Comparison of ENCODE assay signal across 11 mouse cellular contexts in genomic region chr10:102836567-102837224, GRCm38 (mm10).
DNase-seq lines count a peak whose midpoint lies in the region; ATAC-seq and TF ChIP-seq lines count a peak whose summit lies in the region.
"Had no signal": no experiment of that assay in that cellular context is flagged by ENCODE, and none has a peak within 500 bp of the region (broad histone marks: within the 10 kb centered on the region; RNA-seq: fewer than 3 reads in every experiment).

No protein-coding gene starts in this region.

- H3K4me3 ChIP-seq in intestine, postnatal 0 days (ENCODE audit: low read depth, low read length), result no peak overlapping the region
- H3K4me3 ChIP-seq in intestine, embryonic 15.5 days (replicated peaks), result no peak overlapping the region
- H3K4me3 ChIP-seq in forebrain, postnatal 0 days (ENCODE audit: low read depth, low read length), result no peak overlapping the region
- H3K4me3 ChIP-seq: limb, embryonic 12.5 days had no signal

- no peaks in the 10 kb centered on the region for H3K4me1 ChIP-seq in intestine, postnatal 0 days (replicated peaks; ENCODE audit: control insufficient read depth, insufficient read depth, low read length)
- H3K4me1 ChIP-seq in intestine, embryonic 15.5 days (replicated peaks), result no peaks in the 10 kb centered on the region
- no peaks in the 10 kb centered on the region for H3K4me1 ChIP-seq in forebrain, postnatal 0 days (ENCODE audit: insufficient read depth)
- H3K4me1 ChIP-seq: limb, embryonic 12.5 days had no signal

- no peaks in the 10 kb centered on the region for H3K27me3 ChIP-seq in intestine, postnatal 0 days (replicated peaks; ENCODE audit: control insufficient read depth, insufficient read depth, low read length)
- H3K27me3 ChIP-seq in intestine, embryonic 15.5 days (replicated peaks), result no peaks in the 10 kb centered on the region
- no peaks in the 10 kb centered on the region for H3K27me3 ChIP-seq in forebrain, postnatal 0 days (ENCODE audit: insufficient read depth, low read length)
- H3K27me3 ChIP-seq: limb, embryonic 12.5 days had no signal

- peak; percentile 46 for DNase-seq in 416B (ENCODE audit: low read depth)
- peak; percentile 14 for DNase-seq in Muller cell, postnatal 12 days (ENCODE audit: inconsistent ontology term)
- DNase-seq in forebrain, postnatal 0 days, result peak; percentile 72
- DNase-seq in cerebellum, postnatal 36 days, result no peak
- no peak for DNase-seq in gastrocnemius, postnatal 25 days
- no peak for DNase-seq in spleen, postnatal 10 days (ENCODE audit: low spot score in 2 of 2)
- DNase-seq: cerebellum, adult 11-12 months; kidney, adult 8-10 months had no signal

- no peak overlapping the region for H3K9ac ChIP-seq in intestine, postnatal 0 days (ENCODE audit: low read depth, low read length)
- H3K9ac ChIP-seq in intestine, embryonic 15.5 days, result no peak overlapping the region
- no peak overlapping the region for H3K9ac ChIP-seq in forebrain, postnatal 0 days
- H3K9ac ChIP-seq: limb, embryonic 12.5 days had no signal

- H3K4me2 ChIP-seq in intestine, postnatal 0 days (replicated peaks; ENCODE audit: low read depth), result no peak overlapping the region
- no peak overlapping the region for H3K4me2 ChIP-seq in intestine, embryonic 15.5 days (replicated peaks)
- no peak overlapping the region for H3K4me2 ChIP-seq in forebrain, postnatal 0 days (ENCODE audit: low read depth)
- H3K4me2 ChIP-seq: limb, embryonic 12.5 days had no signal

- no peaks in the 10 kb centered on the region for H3K36me3 ChIP-seq in intestine, postnatal 0 days (ENCODE audit: control insufficient read depth, insufficient read depth)
- no peaks in the 10 kb centered on the region for H3K36me3 ChIP-seq in intestine, embryonic 15.5 days
- H3K36me3 ChIP-seq in forebrain, postnatal 0 days (ENCODE audit: insufficient read depth), result no peaks in the 10 kb centered on the region
- H3K36me3 ChIP-seq: limb, embryonic 12.5 days had no signal

- no peak for ATAC-seq in intestine, postnatal 0 days
- no peak for ATAC-seq in intestine, embryonic 15.5 days
- peak; percentile 67 for ATAC-seq in forebrain, postnatal 0 days

- peak; percentile 68 for TF ChIP-seq CTCF in intestine, postnatal 0 days (IDR thresholded peaks at IDR 0.05; ENCODE audit: low read depth)
- peak; percentile 69 for TF ChIP-seq CTCF in forebrain, postnatal 0 days (IDR thresholded peaks at IDR 0.05; ENCODE audit: low read depth)

- no peaks in the 10 kb centered on the region for H3K9me3 ChIP-seq in intestine, postnatal 0 days (ENCODE audit: control insufficient read depth)
- no peaks in the 10 kb centered on the region for H3K9me3 ChIP-seq in intestine, embryonic 15.5 days
- H3K9me3 ChIP-seq in forebrain, postnatal 0 days (ENCODE audit: low read length), result no peaks in the 10 kb centered on the region
- H3K9me3 ChIP-seq: limb, embryonic 12.5 days had no signal

- H3K27ac ChIP-seq in intestine, postnatal 0 days (ENCODE audit: low read depth, low read length), result no peak overlapping the region
- no peak overlapping the region for H3K27ac ChIP-seq in intestine, embryonic 15.5 days
- no peak overlapping the region for H3K27ac ChIP-seq in forebrain, postnatal 0 days (ENCODE audit: low read depth, low read length)
- H3K27ac ChIP-seq: limb, embryonic 12.5 days had no signal

- 42% methylated on average over 4 of the region's 4 CpGs for WGBS in intestine, postnatal 0 days
- 44% methylated on average over 4 of the region's 4 CpGs for WGBS in intestine, embryonic 15.5 days
- 53% methylated on average over 4 of the region's 4 CpGs for WGBS in forebrain, postnatal 0 days

Comparison
In these comparisons a context has a peak if more than half of its experiments do, and no peak if none do; other contexts are left out.
1. DNase-seq: peak in 416B (single experiment), Muller cell, postnatal 12 days (single experiment) and forebrain, postnatal 0 days (single experiment); none in cerebellum, postnatal 36 days (0 of 2), gastrocnemius, postnatal 25 days (single experiment) and spleen, postnatal 10 days (0 of 2).